Comparison of ENCODE assay signal across 19 mouse cellular contexts in genomic region chr8:78323391-78323790, GRCm38 (mm10).
DNase-seq lines count a peak whose midpoint lies in the region; ATAC-seq lines count a peak whose summit lies in the region.
"Had no signal": no experiment of that assay in that cellular context is flagged by ENCODE, and none has a peak within 500 bp of the region (broad histone marks: within the 10 kb centered on the region; RNA-seq: fewer than 3 reads in every experiment).

No protein-coding gene starts in this region.

- no peak overlapping the region for H3K4me3 ChIP-seq in midbrain, embryonic 11.5 days (ENCODE audit: low read depth, low read length)
- no peak overlapping the region for H3K4me3 ChIP-seq in midbrain, embryonic 16.5 days (ENCODE audit: low read depth, low read length)

- H3K27ac ChIP-seq in midbrain, embryonic 11.5 days (ENCODE audit: low read depth, low read length): no peak overlapping the region
- H3K27ac ChIP-seq in midbrain, embryonic 16.5 days (ENCODE audit: low read length): no peak overlapping the region

- 85% methylated on average over 3 of the region's 3 CpGs for WGBS in midbrain, embryonic 11.5 days
- 92% methylated on average over 3 of the region's 3 CpGs for WGBS in midbrain, embryonic 16.5 days

- no peaks in the 10 kb centered on the region for H3K36me3 ChIP-seq in midbrain, embryonic 11.5 days (ENCODE audit: control insufficient read depth, insufficient read depth, low read length)
- H3K36me3 ChIP-seq in midbrain, embryonic 16.5 days (ENCODE audit: control insufficient read depth, insufficient read depth, low read length): no peaks in the 10 kb centered on the region
- H3K36me3 ChIP-seq: G1E had no signal

- no peaks in the 10 kb centered on the region for H3K9me3 ChIP-seq in midbrain, embryonic 11.5 days (ENCODE audit: control insufficient read depth, low read length)
- H3K9me3 ChIP-seq in midbrain, embryonic 16.5 days (replicated peaks; ENCODE audit: control insufficient read depth, low read length, poor library complexity, severe bottlenecking): no peaks in the 10 kb centered on the region
- H3K9me3 ChIP-seq: G1E had no signal

- H3K9ac ChIP-seq in midbrain, embryonic 11.5 days (ENCODE audit: low read length): no peak overlapping the region
- no peak overlapping the region for H3K9ac ChIP-seq in midbrain, embryonic 16.5 days (ENCODE audit: low read depth, low read length)

- peak; percentile 61 for DNase-seq in heart, adult 11 months
- no peak for DNase-seq in heart, postnatal 4 days
- DNase-seq in midbrain, embryonic 11.5 days (ENCODE audit: low spot score, missing footprints): peak; percentile 53
- DNase-seq: adrenal gland, adult 2 months; adrenal gland, adult 8-10 months; adrenal gland, postnatal 10 days; adrenal gland, postnatal 14 days; adrenal gland, postnatal 25 days; adrenal gland, postnatal 36 days; B cell, adult 2 months; cerebellum, adult 11 months; cerebellum, adult 11-12 months; cerebellum, adult 18-20 months had no signal

- ATAC-seq in midbrain, embryonic 11.5 days (ENCODE audit: low FRiP score): no peak
- no peak for ATAC-seq in midbrain, embryonic 16.5 days
- ATAC-seq: activated CD4-positive, CD25-positive, alpha-beta regulatory T cell, adult 4 months; CD4-positive, CD25-positive, alpha-beta regulatory T cell, adult 4 months; Patski had no signal

- no peaks in the 10 kb centered on the region for H3K27me3 ChIP-seq in midbrain, embryonic 11.5 days (ENCODE audit: control insufficient read depth, insufficient read depth, low read length)
- H3K27me3 ChIP-seq in midbrain, embryonic 16.5 days (ENCODE audit: control insufficient read depth, insufficient read depth, low read depth, low read length): no peaks in the 10 kb centered on the region
- H3K27me3 ChIP-seq: CH12.LX had no signal

- no peak overlapping the region for H3K4me2 ChIP-seq in midbrain, embryonic 11.5 days
- no peak overlapping the region for H3K4me2 ChIP-seq in midbrain, embryonic 16.5 days (ENCODE audit: low read length)

- no peaks in the 10 kb centered on the region for H3K4me1 ChIP-seq in midbrain, embryonic 11.5 days (ENCODE audit: control insufficient read depth, insufficient read depth, low read length)
- H3K4me1 ChIP-seq in midbrain, embryonic 16.5 days (ENCODE audit: control insufficient read depth, insufficient read depth, low read length): no peaks in the 10 kb centered on the region
